Mouse (Mus musculus) left cerebral cortex, postnatal 14 days (tissue): ENCODE data around the gene Ech1. TPM values are rescaled to one million over a fixed set of nuclear protein-coding genes. Genes with fewer than 3 reads are reported as not detected.

Source experiments
- DNase-seq, 2 experiments: peaks; one replicate each; pipeline ENCODE4 v3.0.0; 2021 to 2022; ENCODE audit warnings: low spot score in 2 of 2, mixed read lengths in 1 of 2
- intact Hi-C: fragments of 180-260 bp; cut with DNase I; formaldehyde crosslinking; loops from one replicate; pipeline ENCODE4 v1.15.1; 2025
- total RNA-seq, 2 experiments: library from RNA; stranded (reverse); gene quantifications; 2 replicates each; pipeline ENCODE4 v1.2.3; 2021

Ech1 gene
- total RNA-seq, 2 experiments from 2014 or later, result 43.6 to 44.2 TPM

- intact Hi-C loops, result no loop called here
- no peak for DNase-seq
These were observed 23.6 kb upstream of the Ech1 start for GRCm38 (mm10) chr7:28801451-28801850.

- intact Hi-C loops, result no loop called here
These were observed 22.9 kb upstream of the Ech1 start for GRCm38 (mm10) chr7:28801901-28802670.

GRCm38 (mm10) chr7:28802846-28803588, 22.0 kb upstream of the Ech1 start:
- intact Hi-C loops, result no loop called here
- peak in 1 of 2 experiments; percentile 12 for DNase-seq

More at GRCm38 (mm10) chr7:28801901-28802670, 22.9 kb upstream of the Ech1 start:
- DNase-seq, result peak in 1 of 2 experiments; percentile 20

GRCm38 (mm10) chr7:28803756-28804155, 21.3 kb upstream of the Ech1 start:
- intact Hi-C loops, result no loop called here
- DNase-seq, result no peak

GRCm38 (mm10) chr7:28806869-28807268, 18.1 kb upstream of the Ech1 start:
- intact Hi-C loops, result no loop called here
- no peak for DNase-seq

GRCm38 (mm10) chr7:28807641-28808220, 17.3 kb upstream of the Ech1 start:
- intact Hi-C loops, result no loop called here
- DNase-seq, result peak in 1 of 2 experiments; percentile 29

GRCm38 (mm10) chr7:28808221-28808941, 16.6 kb upstream of the Ech1 start, which contains the start of gene Hnrnpl:
TSS of gene Hnrnpl (plus strand) at chr7:28808541.
- DNase-seq, result no peak
- intact Hi-C loops, result no loop called here

GRCm38 (mm10) chr7:28808957-28809393, 16.0 kb upstream of the Ech1 start:
- peak; percentile 95 to 96 for DNase-seq
- intact Hi-C loops, result no loop called here

GRCm38 (mm10) chr7:28809401-28810089, 15.5 kb upstream of the Ech1 start:
- peak; percentile 61 to 77 for DNase-seq
- intact Hi-C loops, result no loop called here

GRCm38 (mm10) chr7:28810107-28811066, 14.6 kb upstream of the Ech1 start:
- intact Hi-C loops, result no loop called here

GRCm38 (mm10) chr7:28811228-28811627, 13.8 kb upstream of the Ech1 start:
- intact Hi-C loops, result no loop called here
- DNase-seq, result peak; percentile 92 to 93

More at GRCm38 (mm10) chr7:28810107-28811066, 14.6 kb upstream of the Ech1 start:
- peak; percentile 98 to 100 for DNase-seq

GRCm38 (mm10) chr7:28811640-28812275, 13.3 kb upstream of the Ech1 start:
- peak in 1 of 2 experiments; percentile 2 for DNase-seq
- intact Hi-C loops, result no loop called here

GRCm38 (mm10) chr7:28812436-28812835, 12.6 kb upstream of the Ech1 start:
- intact Hi-C loops, result no loop called here
- DNase-seq, result peak in 1 of 2 experiments; percentile 7

GRCm38 (mm10) chr7:28812949-28813348, 12.1 kb upstream of the Ech1 start:
- intact Hi-C loops, result no loop called here
- no peak for DNase-seq

- intact Hi-C loops, result loop anchor here (5.0 kb wide), 1 partner anchor 83 kb away; no protein-coding TSS in a partner anchor
These were observed 10.5 kb upstream of the Ech1 start for GRCm38 (mm10) chr7:28814306-28815034.

GRCm38 (mm10) chr7:28815230-28815629, 9.8 kb upstream of the Ech1 start:
- DNase-seq, result no peak
- intact Hi-C loops, result loop anchor here (5.0 kb wide), 1 partner anchor 82 kb away; no protein-coding TSS in a partner anchor

More at GRCm38 (mm10) chr7:28814306-28815034, 10.5 kb upstream of the Ech1 start:
- DNase-seq, result peak in 1 of 2 experiments; percentile 2
